Mouse (Mus musculus) yolk sac, embryonic 10.5 days (tissue): ENCODE results near the gene Ttf2.

Source experiments
- DNase-seq: peaks from one replicate; pipeline ENCODE4 v3.0.0-alpha.2; 2017; ENCODE audit warnings: low spot score

The Ttf2 gene

DNA sequence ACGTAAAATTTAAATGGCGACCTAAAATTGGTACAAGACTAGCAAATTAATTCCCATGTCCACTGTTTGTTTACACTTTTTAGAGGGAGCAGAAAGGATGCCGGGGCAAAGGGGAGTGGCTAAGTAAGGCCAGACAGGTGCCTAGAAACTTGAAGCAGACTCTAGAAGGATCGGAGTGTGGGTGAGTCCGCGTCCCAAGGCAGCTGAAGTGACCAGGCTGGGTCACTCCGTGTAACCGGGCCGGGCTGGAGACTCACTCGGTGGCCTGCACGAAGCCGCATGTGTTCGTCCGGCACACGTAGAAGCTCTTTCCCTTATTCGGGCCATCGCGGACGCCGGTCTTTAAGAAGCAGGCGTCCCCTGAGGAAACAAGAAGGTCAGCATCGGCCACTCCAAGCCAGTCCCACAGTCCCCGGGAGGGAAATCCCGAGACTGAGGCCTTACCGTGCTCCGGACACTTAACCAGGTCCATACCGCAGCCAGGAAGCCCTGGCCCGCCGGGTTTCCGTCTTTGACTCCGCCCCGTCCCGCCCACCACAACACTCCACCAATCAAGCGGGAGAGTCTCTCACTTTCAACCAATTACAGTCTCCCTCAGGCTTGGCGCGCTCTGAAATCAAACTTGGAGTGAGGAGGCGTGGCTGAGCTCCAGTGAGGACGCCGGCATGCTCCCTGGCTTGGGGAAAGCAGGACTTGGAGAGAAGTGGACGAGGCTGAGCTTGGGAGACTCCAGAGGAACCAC, at the start of gene Ttf2:
Gene Ttf2, minus strand, starts transcription at position 488 of the 742 bp plus-strand sequence.
- peak; percentile 95 for DNase-seq

DNA sequence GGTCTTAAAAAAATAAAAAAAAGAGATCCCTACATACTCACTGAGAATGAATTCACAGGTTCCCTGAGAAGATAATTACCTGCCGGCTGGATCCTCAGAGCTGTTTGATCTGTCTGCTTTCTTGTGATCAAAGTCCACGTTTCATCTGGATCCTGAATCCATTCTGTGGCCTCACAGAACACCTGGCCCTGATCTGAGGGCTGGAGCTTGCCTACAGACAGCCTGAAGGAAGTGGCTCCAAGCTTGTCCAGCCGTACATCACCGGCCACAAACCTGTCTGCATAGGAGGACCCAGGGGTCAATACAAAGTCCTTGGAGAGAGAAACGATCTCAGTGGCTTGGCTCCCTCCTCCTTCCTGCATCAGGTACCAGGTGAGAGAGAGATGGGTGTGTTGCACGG, 49.0 kb upstream of the Ttf2 start:
- DNase-seq: no peak

DNA sequence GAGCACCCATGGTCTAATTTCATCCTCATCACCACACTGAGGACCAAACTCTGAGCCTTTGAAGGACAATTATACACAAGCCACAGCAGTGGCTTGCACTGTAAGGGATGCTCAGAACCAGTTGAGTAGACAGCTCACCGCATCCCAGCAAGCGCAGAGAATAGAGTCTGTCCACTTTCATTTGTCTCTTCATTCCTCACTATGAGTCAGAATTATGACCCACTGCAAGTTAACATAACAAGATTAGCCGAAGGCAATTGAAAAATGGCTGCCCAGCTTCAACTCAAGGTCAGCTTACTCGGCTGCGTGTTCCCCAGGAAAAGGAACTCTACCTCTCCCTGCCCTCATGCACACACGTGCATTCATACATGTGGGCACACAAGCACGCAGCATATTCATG, 46.6 kb upstream of the Ttf2 start:
- DNase-seq: no peak

DNA sequence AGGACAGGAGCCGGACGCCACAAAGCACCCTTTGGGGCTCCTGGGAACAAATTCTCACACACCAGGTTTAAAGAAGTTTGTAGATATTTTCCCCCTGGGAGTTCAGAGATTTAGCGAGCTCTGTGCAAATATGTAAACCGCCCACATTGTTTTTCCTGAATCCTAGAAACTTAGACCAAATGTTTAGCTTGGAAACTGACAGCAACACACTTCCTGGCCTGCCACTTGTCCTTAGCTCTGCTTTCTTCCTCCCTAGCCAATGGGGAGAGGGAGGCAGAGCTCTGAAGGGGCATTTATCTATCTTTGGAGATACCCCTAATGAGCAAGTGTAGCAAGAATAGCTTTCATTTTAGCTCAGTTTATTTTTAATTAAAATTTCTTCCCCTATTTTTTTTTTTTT, 45.8 kb upstream of the Ttf2 start:
- DNase-seq: no peak

DNA sequence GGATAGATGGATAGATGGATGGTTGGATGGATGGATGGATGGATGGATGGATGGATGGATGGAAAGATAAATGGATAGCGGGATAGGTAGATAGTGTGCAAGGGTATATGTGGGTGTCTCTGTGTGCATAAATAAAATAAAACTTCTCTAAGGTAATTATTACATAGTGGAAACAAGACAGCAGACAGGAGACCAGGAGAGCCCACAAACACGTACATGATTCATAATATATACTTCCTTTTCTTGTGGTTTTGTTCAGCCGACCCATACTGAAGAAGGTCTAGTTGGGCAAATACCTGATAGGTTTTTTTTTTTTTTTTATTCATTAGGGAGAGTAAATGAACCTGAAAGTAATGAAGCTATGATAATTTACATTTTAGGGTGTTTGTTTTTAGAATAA, 44.1 kb upstream of the Ttf2 start:
- DNase-seq: no peak

DNA sequence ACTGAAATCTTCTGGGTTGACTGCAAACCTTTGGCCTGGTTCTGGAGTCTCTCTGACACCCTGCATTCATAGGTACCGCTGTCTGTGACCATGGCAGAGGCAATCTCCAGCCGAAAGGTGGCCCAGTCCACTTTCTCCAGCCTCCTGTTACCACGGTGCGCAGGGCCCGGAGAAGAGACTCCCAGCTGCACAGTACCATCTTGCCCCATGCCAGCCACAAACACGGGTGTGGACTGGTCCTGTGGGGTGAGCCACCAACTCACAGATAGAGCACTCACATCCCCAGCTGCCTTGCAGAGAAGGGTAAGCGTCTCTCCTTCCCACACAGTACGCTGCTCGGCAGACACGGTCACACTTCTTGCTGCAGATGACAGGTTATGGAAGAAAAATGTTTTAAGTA, 43.5 kb upstream of the Ttf2 start:
- no peak for DNase-seq

DNA sequence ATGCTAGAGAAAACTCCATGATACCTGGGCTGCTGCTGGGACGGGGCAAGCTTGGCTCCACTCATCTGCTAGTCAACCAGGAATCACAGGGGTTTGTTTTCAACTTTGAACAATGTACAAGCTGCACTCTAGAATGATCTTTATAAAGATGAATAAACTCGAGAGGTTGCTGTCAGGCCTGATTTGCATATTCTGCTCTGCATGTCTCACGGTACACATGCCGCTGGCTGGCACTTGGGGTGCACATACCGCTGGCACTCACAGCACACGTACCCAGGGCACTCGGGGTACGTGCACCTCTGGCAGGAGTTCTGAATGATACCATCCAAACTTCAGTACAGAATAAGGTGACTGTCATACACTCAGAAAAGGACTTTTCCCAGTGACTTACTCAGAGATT, 43.1 kb upstream of the Ttf2 start:
- DNase-seq: no peak

DNA sequence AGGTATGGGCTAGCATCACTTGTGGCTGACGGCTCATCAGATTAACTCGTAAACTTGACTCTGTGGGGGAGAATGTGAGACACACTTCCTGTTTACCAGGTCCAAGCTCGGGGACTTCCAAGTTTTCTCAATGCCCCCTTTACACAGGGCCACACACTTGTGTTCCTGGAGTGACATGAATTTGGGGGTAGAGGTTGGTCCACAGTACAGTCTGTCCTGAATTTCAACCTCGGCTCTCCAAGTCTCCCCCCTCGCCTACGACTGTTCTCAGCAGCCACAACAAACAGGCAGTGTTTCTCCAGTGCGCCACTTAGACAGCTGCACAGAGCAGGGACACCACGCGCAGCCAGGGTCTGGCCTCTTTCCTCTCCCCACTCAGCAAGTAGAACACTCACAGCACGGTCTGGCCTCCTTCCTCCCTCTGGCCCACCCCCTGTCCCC, 42.7 kb upstream of the Ttf2 start:
- DNase-seq: no peak

DNA sequence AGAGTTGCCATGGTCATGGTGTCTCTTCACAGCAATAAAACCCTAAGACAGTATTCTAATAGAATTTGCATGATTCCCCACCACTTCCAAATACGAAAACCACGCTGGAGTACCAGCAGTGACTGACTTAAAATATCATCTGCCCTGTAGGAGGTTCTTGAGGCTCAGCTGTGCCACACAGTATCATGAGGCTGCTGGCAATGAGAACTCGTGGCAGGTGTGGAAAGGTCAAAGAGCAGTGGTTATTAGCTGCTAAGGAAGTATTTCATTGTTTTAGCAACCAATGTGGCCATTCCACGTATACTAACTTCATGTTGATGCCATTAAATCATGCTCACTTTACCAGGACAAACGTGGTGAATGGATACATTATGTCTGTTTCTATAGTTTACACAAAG, 41.7 kb upstream of the Ttf2 start:
- DNase-seq: no peak

DNA sequence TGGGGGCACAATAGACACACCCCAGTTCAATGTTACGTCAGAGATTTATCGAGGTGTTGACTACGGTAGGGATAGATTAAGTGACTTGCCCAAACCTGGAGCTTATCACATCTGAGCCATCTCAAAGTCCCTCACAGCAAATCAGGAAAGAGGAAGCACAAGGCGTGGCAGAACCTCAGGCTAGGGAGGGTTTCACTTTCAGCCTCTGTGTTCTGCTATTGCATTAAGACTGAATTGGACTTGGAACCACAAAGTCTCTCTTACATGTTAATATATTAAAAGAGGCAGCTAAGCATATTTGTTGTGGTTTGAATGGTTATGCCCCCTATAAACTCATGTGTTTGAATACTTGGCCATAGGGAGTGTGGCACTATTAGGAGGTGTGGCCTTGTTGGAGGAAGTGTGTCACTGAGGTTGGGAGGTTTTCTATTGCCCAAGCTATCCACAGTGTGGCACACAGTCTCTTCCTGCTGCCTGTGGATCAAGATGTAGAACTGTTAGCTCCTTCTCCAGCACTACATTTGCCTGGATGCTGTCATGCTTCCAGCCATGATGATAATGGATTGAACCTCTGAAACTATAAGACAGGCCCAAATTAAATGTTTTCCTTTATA, 41.2 kb upstream of the Ttf2 start:
- no peak for DNase-seq

DNA sequence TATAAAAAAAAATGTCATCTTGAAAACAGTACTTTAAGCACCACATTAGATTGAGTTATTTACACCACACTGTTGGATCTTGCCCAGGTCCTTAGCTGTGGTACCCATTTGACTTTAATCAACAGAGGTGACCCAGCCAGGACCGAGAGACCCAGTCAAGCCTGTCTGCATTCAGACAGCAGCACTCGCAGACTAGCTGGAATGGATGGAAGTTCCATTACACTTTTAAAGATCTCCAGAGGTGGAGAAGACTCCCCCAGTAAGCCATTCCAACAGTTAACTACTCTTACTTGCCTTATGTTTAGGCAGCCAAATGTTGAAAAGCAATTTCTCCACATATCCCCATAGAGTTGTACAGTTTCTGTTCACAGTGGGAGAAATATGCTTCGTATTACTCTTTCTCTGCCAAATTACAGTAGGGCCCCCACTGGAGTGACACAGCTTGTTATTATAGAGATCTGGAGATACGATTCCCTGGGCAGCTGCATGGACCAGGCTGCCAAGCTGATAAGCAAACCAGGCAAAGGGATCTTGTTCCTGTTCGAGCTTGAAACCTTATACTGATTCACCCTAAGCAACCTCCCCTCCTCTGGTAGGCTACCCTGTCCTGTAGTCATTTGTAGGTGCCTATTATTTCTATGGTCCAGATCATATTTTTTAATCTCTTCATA, 37.8 kb upstream of the Ttf2 start:
- DNase-seq: no peak

DNA sequence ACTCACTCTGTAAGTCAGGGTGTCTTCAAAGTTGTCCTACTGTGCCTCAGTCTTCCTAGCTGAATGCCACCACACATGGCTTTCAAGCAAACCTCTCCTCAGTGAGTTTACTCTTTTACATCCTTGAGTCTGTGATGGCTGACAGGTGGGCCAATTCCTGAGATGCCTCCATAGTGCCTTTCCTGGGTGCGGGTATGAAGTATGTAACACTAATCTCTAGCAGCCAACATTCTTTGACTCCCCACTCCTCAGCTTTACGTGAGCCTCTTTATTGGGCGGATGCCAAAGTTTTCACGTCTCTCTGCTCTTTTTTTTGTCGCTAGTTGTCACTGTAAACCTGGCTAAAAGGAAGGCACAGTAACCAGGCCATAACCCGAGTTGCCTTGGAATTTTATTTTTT, 35.9 kb upstream of the Ttf2 start:
- DNase-seq: no peak

DNA sequence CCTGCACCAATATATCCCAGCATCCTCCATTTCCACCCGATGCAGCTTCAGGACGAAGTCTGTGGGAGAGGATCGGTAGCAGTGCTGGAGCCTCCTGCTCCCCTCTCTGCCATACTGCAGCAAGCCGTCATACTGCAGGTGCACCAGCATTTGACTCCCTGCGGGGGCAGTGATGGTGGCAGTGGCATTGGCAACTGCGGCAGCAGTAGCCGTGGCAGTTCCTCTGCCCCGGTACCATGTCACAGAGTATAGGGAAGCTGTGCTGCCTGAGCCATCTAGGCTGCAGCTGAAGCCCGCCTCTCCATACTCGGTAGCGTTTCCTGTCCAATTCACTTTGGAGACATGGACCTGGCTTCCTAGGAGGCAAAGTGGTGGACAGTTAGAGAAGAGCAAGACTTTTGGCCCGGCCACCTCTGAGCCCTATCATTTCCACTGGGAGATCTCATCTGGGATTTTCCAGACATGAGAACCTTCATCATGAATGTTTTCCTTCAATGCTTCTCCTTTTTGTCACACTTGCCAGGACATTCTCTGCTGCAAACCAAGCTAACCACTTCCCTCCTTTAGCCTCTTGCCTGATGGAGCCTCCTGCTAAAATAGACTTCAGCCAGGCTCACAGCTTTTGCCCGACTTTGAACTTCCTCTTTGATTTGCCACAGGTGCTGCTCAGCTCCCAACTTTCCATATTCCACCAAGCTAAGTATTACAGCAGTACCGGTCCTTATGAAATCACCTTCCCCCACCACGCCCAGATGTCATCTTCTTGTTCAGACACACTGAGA, 34.3 kb upstream of the Ttf2 start:
- DNase-seq: no peak

DNA sequence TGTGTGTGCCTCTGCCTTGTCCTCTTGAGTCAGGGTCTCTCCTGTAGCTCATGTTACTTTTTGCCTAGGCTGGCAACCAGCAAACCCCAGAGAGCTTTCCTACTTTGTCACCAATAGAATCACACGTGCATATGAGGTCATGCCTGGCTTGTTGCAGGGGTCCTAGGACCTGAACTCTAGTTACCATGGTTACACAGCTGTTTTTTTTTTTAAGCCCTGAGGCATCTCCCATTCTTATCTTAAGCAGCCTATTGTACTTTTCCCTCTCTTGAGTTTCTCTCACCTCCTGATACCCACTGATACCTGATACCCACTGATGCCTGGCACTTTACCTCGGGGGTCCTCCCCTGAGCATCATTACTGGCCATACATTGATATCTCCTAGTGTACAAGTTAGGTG, 30.3 kb upstream of the Ttf2 start:
- no peak for DNase-seq

DNA sequence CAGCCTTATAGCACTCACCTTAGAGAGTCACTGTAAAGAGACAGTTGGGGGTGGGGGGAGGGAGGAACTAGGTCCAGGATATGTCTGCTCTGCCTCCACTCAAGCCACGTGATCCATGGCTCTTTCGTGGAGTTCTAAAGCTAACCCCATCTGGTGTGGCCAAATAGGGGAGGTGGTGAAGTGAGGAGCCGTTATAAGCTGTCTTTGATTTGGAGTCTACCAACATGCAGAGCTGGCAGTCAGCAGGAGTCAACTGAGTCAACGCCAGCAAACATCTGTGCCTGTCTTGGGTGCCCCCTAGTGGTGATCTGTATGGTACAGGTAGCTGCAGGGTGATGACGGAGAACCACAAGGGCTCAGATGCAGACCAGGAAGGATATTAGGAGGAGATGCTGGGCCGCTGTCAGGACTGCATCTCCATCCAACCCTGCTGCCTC, 29.5 kb upstream of the Ttf2 start:
- DNase-seq: peak; percentile 56

DNA sequence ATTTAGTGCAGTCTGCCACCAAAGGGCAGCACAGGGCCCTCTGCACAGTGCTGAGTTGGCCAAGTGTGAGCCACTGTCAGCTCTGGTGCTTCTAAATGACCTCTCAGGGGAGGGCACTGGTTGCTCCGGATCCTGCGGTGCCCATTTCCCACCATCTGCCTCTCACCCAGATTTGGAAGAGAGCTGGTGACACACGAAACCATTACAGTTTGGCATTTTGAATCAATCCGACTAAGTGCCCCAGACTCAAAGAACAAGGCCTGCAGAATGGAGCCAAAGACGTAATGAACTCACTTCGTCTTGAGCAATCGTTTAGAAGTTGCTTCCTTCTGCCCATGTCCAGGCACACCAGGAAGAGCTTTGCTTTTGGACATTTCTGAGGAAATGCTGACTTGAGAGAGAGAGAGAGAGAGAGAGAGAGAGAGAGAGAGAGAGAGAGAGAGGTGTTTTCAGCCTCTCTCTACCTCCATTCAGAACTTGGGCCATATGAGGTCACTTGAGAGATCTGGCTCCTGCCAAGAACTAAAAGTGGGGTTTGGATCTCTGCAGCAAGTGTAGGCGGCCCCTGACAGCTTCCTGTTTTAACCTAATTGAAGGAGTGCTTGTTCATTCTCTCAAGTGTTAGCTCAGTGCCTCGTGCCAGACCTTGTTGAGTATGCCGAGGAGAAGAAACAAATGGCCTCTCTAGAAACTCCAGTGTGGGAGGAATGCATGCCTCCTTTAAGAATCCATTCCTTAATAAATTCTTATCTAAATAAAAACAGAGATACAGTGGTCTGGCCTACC, 28.5 kb upstream of the Ttf2 start:
- DNase-seq: no peak

DNA sequence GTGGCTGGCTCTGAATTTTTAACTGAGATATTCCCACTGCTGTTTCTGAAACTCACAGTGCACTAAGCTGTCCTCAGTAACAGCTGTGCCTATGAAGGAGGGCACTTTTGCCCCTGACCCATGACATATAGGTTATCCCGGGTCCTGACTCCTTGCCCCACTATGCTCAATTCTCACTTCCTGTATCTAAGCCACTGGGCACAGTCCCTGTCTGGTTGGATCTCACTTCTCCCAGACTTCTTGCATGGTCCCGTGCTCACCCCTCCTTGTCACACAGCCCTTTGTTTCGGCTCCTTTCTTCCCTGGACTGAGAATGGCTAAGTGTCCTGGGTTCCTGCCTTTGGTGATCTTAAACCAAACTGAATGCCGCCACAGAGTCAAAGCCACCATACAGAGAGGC, 24.8 kb upstream of the Ttf2 start:
- no peak for DNase-seq

DNA sequence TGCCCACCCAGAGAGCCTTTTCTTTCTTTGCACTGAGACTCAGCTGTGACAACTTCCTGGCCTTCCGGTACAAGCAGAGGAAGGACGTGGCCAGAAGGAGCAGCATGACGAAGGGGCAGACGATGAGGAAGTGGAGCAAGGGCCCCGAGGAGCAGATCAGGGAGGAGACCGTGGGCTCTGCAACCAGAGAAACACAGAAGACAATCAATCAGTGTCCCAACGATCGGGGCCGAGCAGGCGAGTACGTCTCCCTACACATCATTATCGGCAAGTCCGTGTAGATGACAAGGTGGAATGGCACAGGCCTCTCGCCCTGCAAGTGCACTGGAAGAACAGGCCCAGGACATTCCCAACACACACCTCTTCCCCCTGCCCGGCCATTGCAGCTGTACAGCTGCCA, 24.3 kb upstream of the Ttf2 start:
- DNase-seq: no peak

DNA sequence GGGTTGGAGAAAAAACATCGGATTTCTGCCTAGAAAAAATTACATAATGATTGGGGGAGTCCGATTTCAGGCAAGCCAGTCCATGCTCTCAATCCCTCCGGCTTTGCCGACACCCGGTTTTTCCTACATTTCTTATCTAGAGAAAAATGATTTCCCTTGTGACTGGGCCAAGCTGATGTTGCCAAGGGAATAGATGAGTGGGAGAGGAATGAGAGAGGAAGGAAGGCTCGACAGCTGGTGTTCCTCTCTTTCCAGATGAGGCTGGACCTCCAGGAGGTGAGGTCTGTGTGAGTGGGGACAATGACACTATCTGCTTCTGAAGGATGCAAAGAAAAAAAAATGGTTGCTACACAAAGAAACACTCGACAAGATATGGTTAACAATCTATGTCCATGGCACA, 23.7 kb upstream of the Ttf2 start:
- DNase-seq: no peak

DNA sequence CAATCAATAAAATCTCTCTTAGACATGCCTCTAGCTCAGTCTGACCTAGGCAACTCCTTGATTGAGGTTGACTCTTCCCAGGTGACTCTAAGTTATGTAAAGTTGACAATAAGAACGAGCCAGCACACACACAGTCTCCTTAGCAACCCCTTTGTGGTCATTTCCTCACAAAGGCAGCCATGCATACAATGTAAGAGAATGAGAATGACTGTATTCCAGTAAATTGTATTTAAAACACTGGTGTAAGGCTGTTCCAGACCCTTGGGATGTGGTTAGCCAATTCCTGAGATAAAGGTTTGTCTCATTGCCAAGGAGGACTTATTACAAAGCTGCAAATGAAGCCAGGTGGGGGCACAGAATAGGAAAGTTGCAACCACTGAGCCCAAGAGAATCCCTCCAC, 20.8 kb upstream of the Ttf2 start:
- DNase-seq: no peak

DNA sequence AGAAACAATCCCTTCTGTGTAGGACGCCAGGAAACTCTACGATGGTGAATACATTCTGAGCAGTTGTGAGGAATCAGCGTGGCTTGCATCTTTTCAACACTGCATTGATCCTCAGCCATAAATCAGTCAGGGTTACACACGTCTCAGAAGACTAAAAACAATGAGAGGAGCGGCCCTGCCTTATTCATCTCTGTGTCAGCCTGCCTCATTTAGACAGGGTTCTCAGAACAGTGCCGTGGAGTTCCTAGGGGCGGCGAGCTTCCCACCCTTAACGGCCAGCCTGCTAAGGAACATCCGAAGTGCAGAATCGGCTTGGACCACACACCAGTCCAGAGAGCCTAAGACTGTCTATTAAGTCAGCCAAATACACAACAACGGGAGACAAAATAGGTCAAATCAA, 20.0 kb upstream of the Ttf2 start:
- no peak for DNase-seq

DNA sequence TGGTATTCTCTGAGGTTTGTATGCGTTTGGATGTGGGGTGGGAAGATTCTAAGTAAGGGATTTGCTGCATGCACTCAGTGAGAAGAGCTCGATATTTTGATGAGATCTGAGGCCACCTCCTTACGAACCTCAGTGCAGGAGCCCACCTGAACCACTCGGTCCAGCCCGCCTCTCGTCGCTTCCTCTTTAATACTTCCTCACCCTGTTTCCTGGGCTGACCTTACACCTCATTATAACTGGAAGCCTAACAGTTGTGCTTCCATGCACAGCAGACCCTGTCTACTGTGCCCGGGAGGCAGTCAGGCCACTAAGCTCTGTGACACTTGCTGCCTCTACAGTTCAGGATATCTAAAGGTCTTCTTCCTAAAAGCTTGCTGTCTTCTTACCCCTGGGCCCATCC, 9.8 kb upstream of the Ttf2 start:
- no peak for DNase-seq
